Mouse (Mus musculus) ES-E14 (cell line): ENCODE measurements around the gene Syn2. TPM values are rescaled to one million over a fixed set of nuclear protein-coding genes. Genes with fewer than 3 reads are reported as not detected.

Source experiments
- DNase-seq: peaks from one replicate; pipeline ENCODE4 v3.0.0-alpha.2; 2013; ENCODE audit warnings: low read depth, low spot score
- H3K27ac ChIP-seq: 2 replicates; pipeline ENCODE4 v1.5.1; 2012; ENCODE audit warnings: low read depth, mild to moderate bottlenecking, low read length, moderate library complexity, mixed read lengths; ENCODE audit not compliant: poor library complexity, insufficient read depth, severe bottlenecking
- H3K36me3 ChIP-seq: 2 replicates; pipeline ENCODE4 v1.6.1; 2012; ENCODE audit warnings: mild to moderate bottlenecking, low read length, moderate library complexity, mixed read lengths; ENCODE audit not compliant: control insufficient read depth, poor library complexity, insufficient read depth, severe bottlenecking
- H3K4me1 ChIP-seq, 2 experiments: fragments of 150-350 bp in 1 of 2; sonication (generic) in 1 of 2; 2 replicates each; pipeline ENCODE4 v1.6.1; 2012; ENCODE audit warnings: low read length in 2 of 2, mild to moderate bottlenecking in 1 of 2, mixed read lengths in 1 of 2; ENCODE audit not compliant: control insufficient read depth in 2 of 2, insufficient read depth in 2 of 2, poor library complexity in 1 of 2
- H3K4me3 ChIP-seq, 2 experiments: fragments of 150-350 bp in 1 of 2; sonication (generic) in 1 of 2; 2 replicates each; pipeline ENCODE4 v1.5.1; 2012; ENCODE audit warnings: low read length in 2 of 2, low read depth in 1 of 2, mild to moderate bottlenecking in 1 of 2, mixed read lengths in 1 of 2; ENCODE audit not compliant: insufficient read depth in 1 of 2, poor library complexity in 1 of 2, severe bottlenecking in 1 of 2
- H3K9ac ChIP-seq: 2 replicates; pipeline ENCODE4 v1.6.1; 2012; ENCODE audit warnings: low read depth, mild to moderate bottlenecking, low read length, mixed read lengths; ENCODE audit not compliant: poor library complexity, insufficient read depth, severe bottlenecking
- H3K9me3 ChIP-seq: fragments of 150-350 bp; sonication (generic); 2 replicates; pipeline ENCODE4 v1.6.1; 2012; ENCODE audit warnings: low read depth, mild to moderate bottlenecking, low read length; ENCODE audit not compliant: control insufficient read depth, insufficient read depth
- CHD2 ChIP-seq: IDR thresholded peaks from 2 replicates; pipeline ENCODE4 v1.6.1; 2014; ENCODE audit warnings: mild to moderate bottlenecking, low read depth, low read length, inconsistent platforms
- HCFC1 ChIP-seq: IDR thresholded peaks from 2 replicates; pipeline ENCODE4 v1.6.1; 2012; ENCODE audit warnings: low read length, inconsistent platforms, borderline replicate concordance; ENCODE audit not compliant: insufficient read depth
- MAFK ChIP-seq: IDR thresholded peaks from 2 replicates; pipeline ENCODE4 v1.6.1; 2014; ENCODE audit warnings: mild to moderate bottlenecking, low read depth, low read length, inconsistent platforms; ENCODE audit not compliant: insufficient read depth
- ZC3H11A ChIP-seq: IDR thresholded peaks from 2 replicates; pipeline ENCODE4 v1.6.1; 2012; ENCODE audit warnings: low read depth, mild to moderate bottlenecking, inconsistent platforms, low read length, borderline replicate concordance
- ZNF384 ChIP-seq: IDR thresholded peaks from 2 replicates; pipeline ENCODE4 v1.6.1; 2012; ENCODE audit warnings: low read depth, low read length, inconsistent platforms
- in situ Hi-C, 2 experiments: fragments of 600-800 bp; cut with MboI; formaldehyde crosslinking; loops; one replicate each; pipeline ENCODE4 v1.15.1; 2025; ENCODE audit warnings: low sequenced_read_pairs in 2 of 2, inconsistent platforms in 1 of 2; ENCODE audit not compliant: unreplicated experiment in 2 of 2
- total RNA-seq: library from RNA; depleted of rRNA; stranded (reverse); fragments of 300-350 nt; gene quantifications from 2 replicates; pipeline ENCODE4 v1.2.3, GENCODE M21; 2012

The Syn2 gene
- total RNA-seq, 1 experiment, result 0.04 TPM

GRCm38 (mm10) chr6:115268551-115269385, 134.1 kb downstream of the Syn2 start:
- no peaks in the 10 kb centered on the region for H3K36me3 ChIP-seq
- DNase-seq, result no peak
- H3K4me1 ChIP-seq, result no peaks in the 10 kb centered on the region
- in situ Hi-C loops, result no loop called here
- H3K9ac ChIP-seq, result no peak overlapping the region
- no peak overlapping the region for H3K4me3 ChIP-seq
- no peaks in the 10 kb centered on the region for H3K9me3 ChIP-seq
- no peak for TF ChIP-seq HCFC1
- TF ChIP-seq ZNF384, result no peak
- TF ChIP-seq ZC3H11A, result no peak
- TF ChIP-seq CHD2, result no peak
- no peak for TF ChIP-seq MAFK
- H3K27ac ChIP-seq, result no peak overlapping the region

DNA sequence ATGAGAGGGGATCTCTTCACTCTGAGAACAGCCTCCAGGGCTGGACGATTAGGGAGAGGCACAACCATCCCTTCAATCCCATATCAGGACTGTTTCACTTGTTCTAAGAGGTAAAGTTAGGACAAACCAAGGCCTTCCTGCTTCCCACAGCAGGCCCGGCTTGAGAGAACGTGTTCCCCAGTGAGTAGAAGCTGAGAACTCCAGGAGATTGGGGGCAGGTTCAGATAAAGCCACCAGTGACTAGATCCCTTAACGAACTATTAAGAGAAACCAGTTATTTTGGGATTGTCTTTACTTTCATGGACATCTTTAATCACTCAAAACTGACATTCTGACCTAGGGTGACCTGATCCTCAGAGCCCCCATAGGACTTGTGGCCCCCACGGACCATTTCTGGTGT, 134.9 kb downstream of the Syn2 start:
- Histone ChIP-seq H3K9ac (no peak overlapping the region), H3K9me3 (no peaks in the 10 kb centered on the region), H3K4me1 (no peaks in the 10 kb centered on the region), H3K4me3 (no peak overlapping the region), H3K36me3 (no peaks in the 10 kb centered on the region), H3K27ac (no peak overlapping the region)
- in situ Hi-C loops, result no loop called here
- DNase-seq, result no peak
- TF ChIP-seq MAFK (no peak), HCFC1 (no peak), CHD2 (no peak), ZNF384 (no peak), ZC3H11A (no peak)

GRCm38 (mm10) chr6:115270085-115270484, 135.4 kb downstream of the Syn2 start:
- DNase-seq, result no peak
- Histone ChIP-seq H3K4me3 (no peak overlapping the region), H3K9ac (no peak overlapping the region), H3K27ac (no peak overlapping the region), H3K4me1 (no peaks in the 10 kb centered on the region), H3K36me3 (no peaks in the 10 kb centered on the region), H3K9me3 (no peaks in the 10 kb centered on the region)
- in situ Hi-C loops, result no loop called here
- TF ChIP-seq MAFK (no peak), CHD2 (no peak), HCFC1 (no peak), ZNF384 (no peak), ZC3H11A (no peak)

GRCm38 (mm10) chr6:115271326-115271725, 136.6 kb downstream of the Syn2 start:
- no peak overlapping the region for H3K27ac ChIP-seq
- in situ Hi-C loops, result no loop called here

DNA sequence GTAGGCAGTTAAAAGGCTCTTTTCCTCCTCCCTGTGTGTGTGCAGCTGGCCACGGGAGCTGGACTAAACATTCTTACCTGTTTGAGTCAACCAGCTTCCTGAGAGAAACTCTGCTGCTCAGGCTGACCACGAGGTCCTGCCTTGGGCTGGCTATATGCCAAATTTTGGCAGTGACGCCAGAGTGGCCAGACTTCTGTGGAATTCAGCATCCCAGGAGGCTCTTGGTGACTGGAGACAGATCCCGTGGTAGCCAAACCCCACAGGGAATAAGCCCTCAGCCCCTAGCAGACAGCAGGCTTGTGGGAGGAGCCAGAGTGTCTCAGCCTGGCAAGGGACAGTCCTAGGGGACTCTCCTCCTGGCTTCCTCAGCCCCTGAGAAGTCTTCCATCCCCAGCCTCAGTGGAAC, 137.2 kb downstream of the Syn2 start:
- no peak for DNase-seq
- H3K4me3 ChIP-seq, result no peak overlapping the region

More at GRCm38 (mm10) chr6:115271326-115271725, 136.6 kb downstream of the Syn2 start:
- TF ChIP-seq MAFK, result no peak
- no peak for TF ChIP-seq ZC3H11A
- no peak overlapping the region for H3K9ac ChIP-seq
- DNase-seq, result no peak
- H3K4me1 ChIP-seq, result no peaks in the 10 kb centered on the region
- H3K4me3 ChIP-seq, result no peak overlapping the region
- no peaks in the 10 kb centered on the region for H3K9me3 ChIP-seq
- H3K36me3 ChIP-seq, result no peaks in the 10 kb centered on the region

More for the DNA sequence above, 137.2 kb downstream of the Syn2 start:
- TF ChIP-seq MAFK (no peak), ZC3H11A (no peak), HCFC1 (no peak), ZNF384 (no peak)
- Histone ChIP-seq H3K27ac (no peak overlapping the region), H3K9me3 (no peaks in the 10 kb centered on the region), H3K9ac (no peak overlapping the region), H3K4me1 (no peaks in the 10 kb centered on the region), H3K36me3 (no peaks in the 10 kb centered on the region)
- in situ Hi-C loops, result no loop called here
